Mouse (Mus musculus) layer of hippocampus, postnatal 36 days (tissue): ENCODE measurements around the gene Gpr180. TPM values are rescaled to one million over a fixed set of nuclear protein-coding genes. Genes with fewer than 3 reads are reported as not detected.
"Not testable (repeated sequence)": the region's sequence is repeated elsewhere in the genome, so short reads cannot be mapped to it uniquely, and the experiment has no call there.

ENCODE experiments used
- DNase-seq, 2 experiments: peaks; one replicate each; pipeline ENCODE4 v3.0.0; 2022
- total RNA-seq, 2 experiments: library from RNA; stranded (reverse); gene quantifications; 2 replicates each; pipeline ENCODE4 v1.2.3; 2021

Gene Gpr180
- total RNA-seq, 2 experiments from 2014 or later, result 25.7 to 26.1 TPM

GRCm38 (mm10) chr14:118152294-118152651 is 15.3 kb downstream of the Gpr180 start:
- no peak for DNase-seq

- not testable (repeated sequence) for DNase-seq
These were observed 19.1 kb downstream of the Gpr180 start for GRCm38 (mm10) chr14:118156056-118156455.

GRCm38 (mm10) chr14:118156740-118157139 is 19.8 kb downstream of the Gpr180 start:
- no peak for DNase-seq

- peak; percentile 47 to 50 for DNase-seq
These were observed 20.2 kb downstream of the Gpr180 start for GRCm38 (mm10) chr14:118157146-118157545.

GRCm38 (mm10) chr14:118161751-118162150 is 24.8 kb downstream of the Gpr180 start:
- DNase-seq, result no peak

- DNase-seq, result peak in 1 of 2 experiments; percentile 14
These were observed 25.7 kb downstream of the Gpr180 start for GRCm38 (mm10) chr14:118162640-118163039.

GRCm38 (mm10) chr14:118168776-118169175 is 31.8 kb downstream of the Gpr180 start:
- DNase-seq, result no peak

DNA sequence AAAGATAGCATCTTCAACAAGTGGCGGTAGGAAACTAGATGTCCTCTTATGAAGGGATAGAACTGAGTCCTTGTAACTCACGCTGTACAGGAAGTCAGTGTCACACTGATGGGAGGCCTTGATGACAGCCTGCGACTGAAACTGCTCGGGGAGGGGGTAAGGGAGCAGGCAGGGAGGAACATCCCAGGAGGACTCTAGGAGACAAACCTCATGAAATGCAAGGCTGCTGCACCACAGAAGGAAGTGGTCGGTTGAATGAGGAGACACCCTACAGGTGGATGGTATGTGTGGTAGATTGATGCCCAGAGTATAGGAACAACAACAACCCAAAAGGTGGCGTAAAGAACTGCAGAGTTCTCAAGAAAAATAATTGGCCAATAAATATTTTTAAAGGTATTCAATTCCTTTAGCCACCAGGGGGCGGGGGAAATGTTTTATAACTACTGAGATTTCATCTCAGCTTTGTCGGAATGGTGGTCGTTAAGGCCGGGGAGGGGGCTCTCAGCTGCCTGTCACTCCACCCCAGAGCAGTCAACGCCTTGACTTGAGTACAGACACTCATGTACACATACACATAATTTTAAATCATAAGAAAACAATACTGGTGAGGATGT is 36.7 kb downstream of the Gpr180 start:
- DNase-seq, result no peak

DNA sequence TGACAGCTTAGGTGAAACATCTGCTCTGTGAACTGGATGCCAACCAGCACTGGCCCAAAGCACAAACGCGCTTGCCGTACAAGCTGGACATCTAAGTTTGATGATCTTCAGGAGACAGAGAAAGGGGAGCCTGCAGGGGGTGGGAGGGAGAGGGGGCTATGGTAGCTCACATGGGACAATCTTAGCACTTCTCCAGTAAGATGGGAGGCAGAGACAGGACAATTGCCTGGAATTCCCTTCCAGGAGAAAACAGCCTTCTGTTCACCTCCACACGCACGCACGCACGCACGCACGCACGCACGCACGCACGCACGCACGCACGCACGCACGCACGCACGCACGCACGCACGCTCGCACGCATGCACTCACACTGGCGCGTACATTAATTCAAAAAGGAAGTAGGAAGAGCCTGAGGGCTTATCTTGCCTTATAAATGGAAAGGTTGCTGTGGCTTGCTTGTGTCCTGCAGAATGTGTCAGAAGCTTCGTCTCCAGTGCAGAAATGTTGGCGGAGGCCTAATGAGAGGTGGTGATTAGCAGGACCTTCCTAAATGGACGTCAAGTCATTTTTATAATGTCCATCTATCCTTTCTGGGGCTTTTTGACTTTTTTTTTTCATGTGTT is 38.2 kb downstream of the Gpr180 start:
- no peak for DNase-seq

DNA sequence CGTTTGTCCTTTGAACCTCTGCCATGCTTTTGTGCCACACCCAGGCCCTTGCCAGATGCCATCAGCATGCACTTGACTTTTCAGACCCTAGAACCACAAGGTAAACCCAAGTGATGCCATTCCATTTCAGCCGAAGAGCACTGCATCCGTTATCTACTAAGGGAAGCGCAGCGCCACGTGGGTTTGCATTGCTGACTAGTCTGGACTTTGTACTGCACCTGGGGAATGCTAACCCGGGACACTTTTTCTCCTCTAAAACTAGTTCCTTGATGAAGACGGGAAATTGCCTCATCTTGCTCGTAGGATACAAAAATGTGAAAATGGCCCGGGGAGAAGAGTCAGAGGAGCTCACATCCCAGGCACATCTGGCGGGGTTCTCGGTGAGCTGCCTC is 38.7 kb downstream of the Gpr180 start:
- no peak for DNase-seq

- DNase-seq, result no peak
These were observed 42.3 kb downstream of the Gpr180 start for GRCm38 (mm10) chr14:118179251-118179650.

DNA sequence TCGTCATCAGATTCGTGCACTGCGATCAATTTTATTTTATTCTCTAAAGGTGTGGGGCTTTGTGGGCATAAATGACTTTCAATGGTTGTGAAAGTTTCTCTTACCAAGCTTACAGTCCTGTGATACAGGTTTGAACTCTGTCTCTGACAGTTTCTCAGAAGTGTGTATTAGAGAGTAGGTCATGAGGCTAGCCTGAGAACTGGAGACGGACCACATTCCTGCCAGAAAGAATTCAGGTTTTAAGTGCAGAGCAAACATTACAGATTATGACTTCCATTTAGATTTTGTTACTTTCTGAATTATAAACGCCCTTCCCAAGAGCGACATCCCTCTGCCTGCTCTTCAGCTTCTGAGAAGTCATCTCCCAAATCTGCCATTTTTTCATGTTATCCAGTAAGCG is 42.7 kb downstream of the Gpr180 start:
- DNase-seq, result no peak

DNA sequence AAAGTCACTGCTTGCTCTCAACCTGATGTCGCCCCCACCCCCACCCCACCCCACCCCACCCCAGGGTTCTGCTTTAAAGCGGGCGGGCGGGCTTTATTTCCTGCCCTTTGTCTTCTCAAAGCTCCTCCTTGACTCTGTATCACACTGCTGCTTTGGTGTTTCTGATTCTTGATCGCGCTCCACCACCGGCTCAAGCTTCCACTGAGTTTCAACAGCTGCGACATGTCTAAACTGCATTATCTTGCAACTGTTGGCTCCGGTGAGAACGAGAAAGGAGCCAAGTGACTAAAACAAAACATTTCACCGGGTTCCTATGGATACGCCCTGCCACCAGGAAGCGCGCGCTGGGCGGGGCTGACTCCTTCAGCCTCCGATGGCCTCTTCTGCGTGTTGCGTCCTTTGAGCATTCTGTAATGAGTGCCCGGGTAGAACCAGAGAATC is 43.2 kb downstream of the Gpr180 start:
- peak in 1 of 2 experiments; percentile 14 for DNase-seq

DNA sequence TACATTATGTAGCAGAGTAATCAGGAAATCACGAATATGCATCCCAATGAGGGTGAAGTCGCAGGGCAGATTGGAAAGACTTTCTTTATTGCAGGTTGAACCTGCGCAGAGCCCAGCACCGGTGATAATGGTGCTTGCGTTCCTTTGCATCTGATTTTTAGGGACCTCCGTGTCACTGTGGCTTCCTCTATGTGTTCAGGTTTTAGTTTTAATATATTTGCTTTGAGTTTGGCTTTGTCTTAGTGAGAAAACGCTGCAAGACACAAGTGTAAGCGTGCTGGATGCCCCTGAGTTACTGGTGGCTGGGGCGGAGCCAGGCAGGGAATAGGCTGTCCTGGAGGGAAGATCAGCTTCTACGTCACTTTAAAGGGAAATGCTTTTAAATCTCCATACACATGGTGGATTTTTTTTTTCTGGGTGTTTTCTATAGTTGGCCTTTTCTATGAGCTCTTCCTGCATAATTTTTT is 43.8 kb downstream of the Gpr180 start:
- peak in 1 of 2 experiments; percentile 24 for DNase-seq

- DNase-seq, result no peak
These were observed 54.5 kb downstream of the Gpr180 start for GRCm38 (mm10) chr14:118191442-118191841.

GRCm38 (mm10) chr14:118193001-118193628 is 56.2 kb downstream of the Gpr180 start:
- DNase-seq, result no peak

- no peak for DNase-seq
These were observed 56.7 kb downstream of the Gpr180 start for GRCm38 (mm10) chr14:118193663-118194062.

DNA sequence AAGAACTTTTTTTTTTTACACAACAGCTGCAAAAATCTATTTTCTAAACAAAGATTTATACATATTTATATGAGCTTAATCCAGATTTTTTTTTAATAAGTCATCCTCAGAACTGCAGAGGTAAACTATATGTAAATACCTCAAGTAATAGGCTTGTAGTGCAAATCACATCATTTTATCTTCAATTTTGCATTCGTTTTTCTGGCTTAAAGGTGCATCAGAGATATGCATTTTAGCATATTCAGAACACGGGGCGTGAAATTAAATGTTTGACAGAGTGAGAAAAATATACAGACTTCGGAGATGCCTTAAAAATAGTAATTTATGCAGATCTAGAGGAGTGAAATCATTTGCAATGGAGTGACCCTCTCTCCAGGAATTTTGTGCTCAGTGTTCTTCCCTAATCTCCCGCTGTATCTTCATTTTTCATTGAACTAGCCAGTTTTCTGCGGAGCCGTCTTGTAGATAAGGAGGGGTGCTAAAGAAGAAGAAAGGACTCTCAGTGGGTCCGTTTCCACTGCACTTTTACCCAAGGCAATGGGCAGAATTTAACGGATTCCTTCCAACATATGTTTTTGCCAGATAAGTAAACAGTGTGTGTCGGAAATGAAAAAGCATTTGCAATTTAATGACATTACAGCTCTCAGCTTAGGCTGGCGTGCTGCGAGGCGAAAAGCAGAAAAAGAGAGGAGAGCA is 57.4 kb downstream of the Gpr180 start:
- DNase-seq, result no peak

DNA sequence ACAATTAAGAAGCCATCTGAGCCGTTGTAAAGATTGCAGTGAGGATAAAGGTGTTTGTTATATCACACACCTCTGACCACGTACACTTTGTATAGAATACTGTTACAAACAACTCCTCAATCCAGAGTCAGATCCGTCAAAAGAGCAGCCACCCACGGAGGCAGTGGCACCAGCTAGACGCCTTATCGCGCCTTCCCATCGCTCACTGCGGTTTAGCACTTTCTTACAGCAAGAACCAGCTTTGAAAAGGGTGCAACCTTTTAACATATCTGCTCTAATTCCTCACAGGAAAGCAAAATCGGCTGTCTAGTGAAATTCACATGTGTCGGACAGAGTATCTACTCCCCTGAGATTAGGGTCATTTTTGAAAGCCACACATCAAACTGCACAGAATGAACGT is 60.1 kb downstream of the Gpr180 start:
- no peak for DNase-seq

GRCm38 (mm10) chr14:118200731-118201130 is 63.8 kb downstream of the Gpr180 start:
- DNase-seq, result no peak

- DNase-seq, result no peak
These were observed 65.0 kb downstream of the Gpr180 start for GRCm38 (mm10) chr14:118202006-118202405.

- no peak for DNase-seq
These were observed 66.1 kb downstream of the Gpr180 start for GRCm38 (mm10) chr14:118203031-118203430.

GRCm38 (mm10) chr14:118207347-118207746 is 70.4 kb downstream of the Gpr180 start:
- no peak for DNase-seq
